In genomic region chr1:34429281-34429680, GRCm38 (mm10) we compare ENCODE assay signal across 26 mouse cellular contexts. TPM values are rescaled to one million over a fixed set of nuclear protein-coding genes. Genes with fewer than 3 reads are reported as not detected.
DNase-seq lines count a peak whose midpoint lies in the region; ATAC-seq and TF ChIP-seq lines count a peak whose summit lies in the region.
"Had no signal": no experiment of that assay in that cellular context is flagged by ENCODE, and none has a peak within 500 bp of the region (broad histone marks: within the 10 kb centered on the region; RNA-seq: fewer than 3 reads in every experiment).

No protein-coding gene starts in this region.

- no peaks in the 10 kb centered on the region for H3K27me3 ChIP-seq in heart, embryonic 10.5 days (ENCODE audit: insufficient read depth, poor library complexity, severe bottlenecking)
- no peaks in the 10 kb centered on the region for H3K27me3 ChIP-seq in liver, embryonic 11.5 days (replicated peaks; ENCODE audit: control insufficient read depth, insufficient read depth, low read length)
- no peaks in the 10 kb centered on the region for H3K27me3 ChIP-seq in liver, postnatal 0 days (ENCODE audit: insufficient read depth, low read length)
- H3K27me3 ChIP-seq in E14TG2a.4 (ENCODE audit: insufficient read depth, low read length): peaks cover 7% of the 10 kb centered on the region
- H3K27me3 ChIP-seq: embryonic facial prominence, embryonic 13.5 days; embryonic facial prominence, embryonic 15.5 days had no signal

- no peak for TF ChIP-seq EP300 in liver, postnatal 0 days (IDR thresholded peaks at IDR 0.05; ENCODE audit: low read depth)

- no peak overlapping the region for H3K27ac ChIP-seq in heart, embryonic 10.5 days
- H3K27ac ChIP-seq in liver, embryonic 11.5 days (ENCODE audit: low read depth, low read length): no peak overlapping the region
- no peak overlapping the region for H3K27ac ChIP-seq in liver, postnatal 0 days (ENCODE audit: low read depth)
- H3K27ac ChIP-seq: embryonic facial prominence, embryonic 13.5 days; embryonic facial prominence, embryonic 15.5 days; forebrain, embryonic 10.5 days; forebrain, embryonic 12.5 days had no signal

- H3K9ac ChIP-seq in liver, embryonic 11.5 days (ENCODE audit: low read depth, low read length): no peak overlapping the region
- no peak overlapping the region for H3K9ac ChIP-seq in liver, postnatal 0 days (replicated peaks)
- H3K9ac ChIP-seq: embryonic facial prominence, embryonic 13.5 days; embryonic facial prominence, embryonic 15.5 days; forebrain, embryonic 12.5 days had no signal

- TF ChIP-seq CTCF in liver, postnatal 0 days (IDR thresholded peaks at IDR 0.05; ENCODE audit: low read depth): no peak
- no peak for TF ChIP-seq CTCF in E14TG2a.4 (conservative IDR thresholded peaks at IDR 0.05; ENCODE audit: low read length)

- peaks cover 13% of the 10 kb centered on the region; the same call in 1 of the 2 replicates for H3K9me3 ChIP-seq in heart, embryonic 10.5 days
- peaks cover 25% of the 10 kb centered on the region; the same call in 1 of the 2 replicates for H3K9me3 ChIP-seq in liver, embryonic 11.5 days (ENCODE audit: control insufficient read depth, low read length)
- H3K9me3 ChIP-seq in liver, postnatal 0 days (ENCODE audit: low read length): peaks cover 23% of the 10 kb centered on the region
- peaks cover 88% of the 10 kb centered on the region for H3K9me3 ChIP-seq in E14TG2a.4 (ENCODE audit: low read length)

- peaks cover 10% of the 10 kb centered on the region for H3K4me1 ChIP-seq in heart, embryonic 10.5 days
- H3K4me1 ChIP-seq in liver, embryonic 11.5 days (replicated peaks; ENCODE audit: control insufficient read depth, insufficient read depth, low read length): no peaks in the 10 kb centered on the region
- H3K4me1 ChIP-seq in liver, postnatal 0 days (ENCODE audit: insufficient read depth): peaks cover 7% of the 10 kb centered on the region
- peaks cover 11% of the 10 kb centered on the region; the same call in 1 of the 2 replicates for H3K4me1 ChIP-seq in E14TG2a.4 (replicated peaks; ENCODE audit: low read depth, low read length)

- H3K36me3 ChIP-seq in heart, embryonic 10.5 days: peaks cover 23% of the 10 kb centered on the region; the same call in 1 of the 2 replicates
- no peaks in the 10 kb centered on the region for H3K36me3 ChIP-seq in liver, embryonic 11.5 days (ENCODE audit: control insufficient read depth, insufficient read depth, low read length)
- H3K36me3 ChIP-seq in liver, postnatal 0 days (replicated peaks; ENCODE audit: insufficient read depth, low read length): peaks cover 4% of the 10 kb centered on the region; the same call in 1 of the 2 replicates
- H3K36me3 ChIP-seq in E14TG2a.4 (ENCODE audit: insufficient read depth, low read length): 0 out of 2 replicates have a peak, but pooled peaks cover 5% of the 10 kb centered on the region

- WGBS in heart, embryonic 10.5 days: 90% methylated on average over 4 of the region's 4 CpGs
- WGBS in liver, embryonic 11.5 days: 89% methylated on average over 4 of the region's 4 CpGs
- WGBS in liver, postnatal 0 days (ENCODE audit: insufficient replicate concordance): 84% methylated on average over 4 of the region's 4 CpGs

- no peak overlapping the region for H3K4me3 ChIP-seq in heart, embryonic 10.5 days
- H3K4me3 ChIP-seq in liver, embryonic 11.5 days (ENCODE audit: low read depth, low read length): no peak overlapping the region
- H3K4me3 ChIP-seq in liver, postnatal 0 days (ENCODE audit: low read depth, low read length): no peak overlapping the region
- H3K4me3 ChIP-seq in E14TG2a.4 (replicated peaks; ENCODE audit: low read length): peak overlapping the region; percentile 17; the same call in 1 of the 2 replicates
- H3K4me3 ChIP-seq: embryonic facial prominence, embryonic 13.5 days; embryonic facial prominence, embryonic 15.5 days; erythroblast, embryonic 14.5 days; forebrain, embryonic 10.5 days; forebrain, embryonic 12.5 days had no signal

- no peak overlapping the region for H3K4me2 ChIP-seq in liver, embryonic 11.5 days
- H3K4me2 ChIP-seq in liver, postnatal 0 days (ENCODE audit: low read depth, low read length): no peak overlapping the region
- H3K4me2 ChIP-seq: embryonic facial prominence, embryonic 13.5 days; embryonic facial prominence, embryonic 15.5 days; forebrain, embryonic 12.5 days had no signal

- intact Hi-C loops in heart, postnatal 14 days (cut with DNase I): no loop called here

- ATAC-seq in liver, embryonic 11.5 days (replicated peaks; ENCODE audit: low FRiP score): no peak
- ATAC-seq in liver, postnatal 0 days: no peak
- ATAC-seq in megakaryocyte progenitor cell, adult 5-6 weeks (replicated peaks; ENCODE audit: poor library complexity): no peak
- ATAC-seq: CD4-positive, CD25-positive, alpha-beta regulatory T cell, adult 4 months; forebrain, embryonic 14.5 days; forebrain, embryonic 16.5 days had no signal

- peak; percentile 63 for DNase-seq in heart, embryonic 10.5 days (ENCODE audit: low spot score)
- DNase-seq in heart, postnatal 14 days: no peak
- DNase-seq in liver, embryonic 11.5 days (ENCODE audit: low spot score): peak; percentile 20
- DNase-seq in liver, postnatal 0 days: no peak
- peak; percentile 24 for DNase-seq in 3T3-L1 (ENCODE audit: low read depth, low spot score)
- DNase-seq: adrenal gland, adult 2 months; adrenal gland, postnatal 10 days; adrenal gland, postnatal 25 days; B cell, adult 2 months; cerebellum, adult 11 months; cerebellum, adult 18-20 months; cerebellum, adult 8-10 months; cerebellum, adult 9-11 months; cerebellum, postnatal 14 days; cerebellum, postnatal 36 days; embryo, embryonic 11 days had no signal

RNA-seq across cellular contexts. Expression of gene Ccdc115, which starts 10.2 kb away (rescaled TPM):
- polyA plus RNA-seq in heart, embryonic 10.5 days (2016; fragmentation: Nextera tagmentation; extraction: Ambion mirVana): 52.5 and 60.2 TPM in 2 replicates
- 10 to 100 TPM; 14.1 to 15.0 TPM for total RNA-seq in heart, postnatal 14 days (2021)
- polyA plus RNA-seq in liver, embryonic 11.5 days (2014; fragmentation: Nextera tagmentation; extraction: Ambion mirVana): 65.5 and 65.9 TPM in 2 replicates
- 19.0 and 21.0 TPM in 2 replicates for polyA plus RNA-seq in liver, postnatal 0 days (2015; fragmentation: Nextera tagmentation; extraction: Ambion mirVana)
- 52.4 and 54.5 TPM in 2 replicates for total RNA-seq in megakaryocyte progenitor cell, adult 5-6 weeks (2015)
- 65.5 and 65.9 TPM in 2 replicates for total RNA-seq in megakaryocyte progenitor cell, adult 5-6 weeks (2017)

RNA-seq across cellular contexts. Expression of gene Imp4, which starts 10.4 kb away (rescaled TPM):
- polyA plus RNA-seq in heart, embryonic 10.5 days (2016; fragmentation: Nextera tagmentation; extraction: Ambion mirVana): 97.6 and 113 TPM in 2 replicates
- total RNA-seq in heart, postnatal 14 days (2021): 10 to 100 TPM; 28.5 to 30.0 TPM
- polyA plus RNA-seq in liver, embryonic 11.5 days (2014; fragmentation: Nextera tagmentation; extraction: Ambion mirVana): 141 and 156 TPM in 2 replicates
- 37.6 and 41.6 TPM in 2 replicates for polyA plus RNA-seq in liver, postnatal 0 days (2015; fragmentation: Nextera tagmentation; extraction: Ambion mirVana)
- 53.6 and 69.7 TPM in 2 replicates for total RNA-seq in megakaryocyte progenitor cell, adult 5-6 weeks (2015)
- total RNA-seq in megakaryocyte progenitor cell, adult 5-6 weeks (2017): 29.5 and 32.1 TPM in 2 replicates

RNA-seq across cellular contexts. Expression of gene Ptpn18, which starts 30.3 kb away (rescaled TPM):
- polyA plus RNA-seq in heart, embryonic 10.5 days (2016; fragmentation: Nextera tagmentation; extraction: Ambion mirVana): 8.1 and 9.1 TPM in 2 replicates
- 1 to 10 TPM; 7.2 to 7.5 TPM for total RNA-seq in heart, postnatal 14 days (2021)
- 23.2 and 23.5 TPM in 2 replicates for polyA plus RNA-seq in liver, embryonic 11.5 days (2014; fragmentation: Nextera tagmentation; extraction: Ambion mirVana)
- 28.2 and 32.1 TPM in 2 replicates for polyA plus RNA-seq in liver, postnatal 0 days (2015; fragmentation: Nextera tagmentation; extraction: Ambion mirVana)
- 51.7 and 55.5 TPM in 2 replicates for total RNA-seq in megakaryocyte progenitor cell, adult 5-6 weeks (2015)
- total RNA-seq in megakaryocyte progenitor cell, adult 5-6 weeks (2017): 287 and 316 TPM in 2 replicates

Comparison
In these comparisons a context has a peak if more than half of its experiments do, and no peak if none do; other contexts are left out.
1. DNase-seq: peak in heart, embryonic 10.5 days (single experiment), liver, embryonic 11.5 days (single experiment) and 3T3-L1 (single experiment); none in heart, postnatal 14 days (0 of 2) and liver, postnatal 0 days (single experiment).